Mouse (Mus musculus): ENCODE measurements around the gene Lpp.

- TF ChIP-seq CTCF (IDR thresholded peaks at IDR 0.05; ENCODE audit: borderline replicate concordance, insufficient read depth, low read length) (no peak), POLR2A (IDR thresholded peaks at IDR 0.05; ENCODE audit: low read depth, low read length) (no peak)
These were observed 40.7 kb downstream of the Lpp start for GRCm38 (mm10) chr16:24434026-24434425.
